Mouse (Mus musculus): Measurements from ENCODE around the gene Ncam1.

Ncam1 gene

GRCm38 (mm10) chr9:49570731-49571694 is 227.7 kb downstream of the Ncam1 start:
- in situ Hi-C loops (cut with MboI, MseI), result no loop called here

- in situ Hi-C loops (cut with MboI, MseI), result no loop called here
Observed at GRCm38 (mm10) chr9:49570033-49570660, 228.6 kb downstream of the Ncam1 start.

GRCm38 (mm10) chr9:49565846-49566245 is 232.9 kb downstream of the Ncam1 start:
- in situ Hi-C loops (cut with MboI, MseI), result no loop called here

- in situ Hi-C loops (cut with MboI, MseI), result no loop called here
Observed at GRCm38 (mm10) chr9:49558941-49559340, 239.8 kb downstream of the Ncam1 start.

- in situ Hi-C loops (cut with MboI, MseI), result no loop called here
Observed at GRCm38 (mm10) chr9:49551353-49551752, 247.4 kb downstream of the Ncam1 start.

GRCm38 (mm10) chr9:49542593-49542992 is 256.1 kb downstream of the Ncam1 start:
- in situ Hi-C loops (cut with MboI, MseI), result no loop called here

GRCm38 (mm10) chr9:49537814-49538213 is 260.9 kb downstream of the Ncam1 start:
- in situ Hi-C loops (cut with MboI, MseI), result no loop called here

GRCm38 (mm10) chr9:49536593-49536992 is 262.1 kb downstream of the Ncam1 start:
- in situ Hi-C loops (cut with MboI, MseI), result no loop called here

GRCm38 (mm10) chr9:49534958-49535357 is 263.8 kb downstream of the Ncam1 start:
- in situ Hi-C loops (cut with MboI, MseI), result no loop called here

- in situ Hi-C loops (cut with MboI, MseI), result no loop called here
Observed at GRCm38 (mm10) chr9:49533912-49534491, 264.7 kb downstream of the Ncam1 start.

- in situ Hi-C loops (cut with MboI, MseI), result no loop called here
Observed at GRCm38 (mm10) chr9:49533455-49533854, 265.3 kb downstream of the Ncam1 start.

- in situ Hi-C loops (cut with MboI, MseI), result no loop called here
Observed at GRCm38 (mm10) chr9:49531833-49532232, 266.9 kb downstream of the Ncam1 start.

- in situ Hi-C loops (cut with MboI, MseI), result no loop called here
Observed at GRCm38 (mm10) chr9:49531257-49531656, 267.5 kb downstream of the Ncam1 start.

- in situ Hi-C loops (cut with MboI, MseI), result no loop called here
Observed at GRCm38 (mm10) chr9:49530739-49531138, 268.0 kb downstream of the Ncam1 start.

GRCm38 (mm10) chr9:49529366-49529959 is 269.3 kb downstream of the Ncam1 start:
- in situ Hi-C loops (cut with MboI, MseI), result no loop called here

GRCm38 (mm10) chr9:49528943-49529342 is 269.8 kb downstream of the Ncam1 start:
- in situ Hi-C loops (cut with MboI, MseI), result no loop called here

- in situ Hi-C loops (cut with MboI, MseI), result no loop called here
Observed at GRCm38 (mm10) chr9:49528026-49528425, 270.7 kb downstream of the Ncam1 start.

GRCm38 (mm10) chr9:49527340-49527739 is 271.4 kb downstream of the Ncam1 start:
- in situ Hi-C loops (cut with MboI, MseI), result no loop called here

- in situ Hi-C loops (cut with MboI, MseI), result no loop called here
Observed at GRCm38 (mm10) chr9:49524721-49525120, 274.0 kb downstream of the Ncam1 start.

GRCm38 (mm10) chr9:49523881-49524280 is 274.8 kb downstream of the Ncam1 start:
- in situ Hi-C loops (cut with MboI, MseI), result no loop called here

- in situ Hi-C loops (cut with MboI, MseI), result no loop called here
Observed at GRCm38 (mm10) chr9:49514306-49514705, 284.4 kb downstream of the Ncam1 start.

GRCm38 (mm10) chr9:49510666-49511065 is 288.1 kb downstream of the Ncam1 start:
- in situ Hi-C loops (cut with MboI, MseI), result no loop called here
